Mouse (Mus musculus): Measurements from ENCODE around the gene Rapgef5.

DNA sequence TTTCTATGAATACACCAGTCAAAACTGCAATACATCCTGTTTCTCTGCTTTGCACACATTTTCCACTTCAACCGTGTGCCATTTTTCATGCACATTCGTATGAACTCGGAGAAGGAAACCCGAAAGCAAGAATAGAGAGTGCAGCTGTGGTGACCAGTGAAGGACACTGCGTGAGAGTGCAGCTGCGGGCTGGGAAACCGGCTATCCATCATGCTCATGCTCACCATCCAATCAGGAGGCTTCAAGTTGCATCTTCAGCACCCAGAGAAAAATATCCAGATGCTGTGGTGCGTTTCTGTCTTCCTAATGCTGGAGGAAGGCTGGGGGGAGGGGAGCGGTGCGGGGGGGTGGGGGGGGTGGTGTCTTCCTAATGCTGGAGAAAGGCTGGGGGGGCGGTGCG is 291.4 kb downstream of the Rapgef5 start:
- TF ChIP-seq CTCF (IDR thresholded peaks at IDR 0.05), result no peak
- TF ChIP-seq EP300 (IDR thresholded peaks at IDR 0.05), result no peak

Measured in lung, postnatal 0 days (tissue).